Mouse (Mus musculus) adrenal gland, adult (tissue): Measurements from ENCODE around the gene Ube2h.
A peak's percentile ranks its signal among the peaks of the same experiment; 100 is the strongest.

Source experiments
- DNase-seq, 2 experiments: peaks; one replicate each; pipeline ENCODE4 v3.0.0; 2022 to 2023; ENCODE audit warnings: low spot score in 1 of 2; ENCODE audit not compliant: inconsistent age in 2 of 2

The Ube2h gene

GRCm38 (mm10) chr6:30300372-30300771 is 4.0 kb downstream of the Ube2h start:
- DNase-seq = peak; percentile 91 to 97

- peak in 1 of 2 experiments; percentile 29 for DNase-seq
These were observed 4.7 kb downstream of the Ube2h start for GRCm38 (mm10) chr6:30299683-30300082.

- DNase-seq = no peak
These were observed 5.2 kb downstream of the Ube2h start for GRCm38 (mm10) chr6:30299116-30299515.

- no peak for DNase-seq
These were observed 11.8 kb downstream of the Ube2h start for GRCm38 (mm10) chr6:30292579-30292978.

DNA sequence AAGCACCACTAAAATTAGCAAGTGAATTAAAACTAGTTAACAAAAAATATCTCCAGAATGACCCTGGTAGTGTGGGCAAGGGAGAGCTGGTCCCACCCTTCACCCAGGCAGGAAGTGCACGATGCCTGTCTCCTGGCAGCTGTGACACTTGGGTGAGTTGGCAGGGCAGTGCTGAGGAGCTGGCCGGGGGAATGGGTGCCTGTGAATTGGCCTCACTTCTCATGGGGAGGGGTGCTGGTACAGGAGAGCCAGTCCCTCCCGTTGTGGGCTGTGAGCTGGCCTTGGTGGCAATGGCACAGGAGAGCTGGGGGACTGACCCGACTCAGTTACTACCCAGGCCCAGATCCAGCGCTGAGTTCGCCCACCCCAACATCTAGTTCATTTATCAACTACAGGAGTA is 16.4 kb downstream of the Ube2h start:
- peak; percentile 37 to 66 for DNase-seq

DNA sequence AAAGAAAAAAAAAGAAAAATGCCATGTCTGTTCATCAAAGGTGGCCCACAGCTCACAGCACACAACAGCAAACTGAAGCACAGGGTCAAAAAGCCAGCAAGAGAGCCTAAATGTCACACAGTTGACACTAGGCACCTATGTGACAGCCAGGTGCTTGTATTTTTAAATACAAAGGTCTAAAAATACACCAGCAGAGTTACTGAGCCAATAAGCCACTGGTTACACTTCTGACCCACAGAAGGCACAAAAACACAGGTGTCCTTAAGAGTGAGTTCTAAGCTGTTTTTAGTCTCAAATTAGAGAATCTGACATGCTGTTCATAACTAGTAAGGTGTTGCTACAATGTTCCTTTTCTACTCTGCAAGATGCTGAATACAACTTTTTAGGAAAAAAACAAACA is 17.7 kb downstream of the Ube2h start:
- DNase-seq = no peak

- DNase-seq = no peak
These were observed 20.2 kb downstream of the Ube2h start for GRCm38 (mm10) chr6:30284177-30284576.

DNA sequence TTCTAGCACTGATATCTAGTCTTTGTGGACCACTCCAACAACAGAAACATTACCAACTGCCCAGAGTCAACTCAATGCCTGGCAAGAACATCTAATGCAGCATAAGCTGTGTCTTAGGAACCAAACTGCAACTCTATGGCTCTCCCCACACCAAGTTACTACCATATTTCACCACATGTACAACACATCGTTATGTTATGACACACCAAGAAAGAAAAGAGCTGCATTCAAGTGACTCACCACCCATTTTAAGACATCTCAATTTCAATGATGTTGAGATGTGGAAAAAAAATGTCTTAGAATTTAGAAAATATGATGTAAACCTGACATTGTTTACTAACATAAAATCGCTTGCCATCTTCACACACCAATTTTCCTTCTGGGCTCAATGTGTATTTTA is 22.0 kb downstream of the Ube2h start:
- DNase-seq = no peak

DNA sequence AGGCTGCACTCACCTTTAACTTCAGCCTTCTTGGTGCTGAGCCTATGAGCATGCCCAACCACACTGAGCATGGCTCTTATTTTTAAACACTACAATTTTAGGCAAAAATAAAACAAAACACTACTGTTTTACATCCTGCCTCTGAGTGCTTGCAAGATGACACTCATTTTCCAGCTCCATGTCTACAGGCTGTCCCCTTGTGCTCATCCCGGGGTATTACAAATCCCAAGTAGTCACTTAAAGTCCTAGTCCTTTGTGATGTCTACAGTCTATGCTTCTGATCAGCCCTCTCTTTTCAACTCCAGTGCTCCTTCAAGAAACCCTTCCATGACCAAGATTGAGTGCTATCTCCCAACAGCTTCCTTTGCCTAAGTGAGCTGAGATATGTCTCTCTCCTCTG is 26.0 kb downstream of the Ube2h start:
- DNase-seq = no peak

- DNase-seq = no peak
These were observed 27.5 kb downstream of the Ube2h start for GRCm38 (mm10) chr6:30276882-30277281.

DNA sequence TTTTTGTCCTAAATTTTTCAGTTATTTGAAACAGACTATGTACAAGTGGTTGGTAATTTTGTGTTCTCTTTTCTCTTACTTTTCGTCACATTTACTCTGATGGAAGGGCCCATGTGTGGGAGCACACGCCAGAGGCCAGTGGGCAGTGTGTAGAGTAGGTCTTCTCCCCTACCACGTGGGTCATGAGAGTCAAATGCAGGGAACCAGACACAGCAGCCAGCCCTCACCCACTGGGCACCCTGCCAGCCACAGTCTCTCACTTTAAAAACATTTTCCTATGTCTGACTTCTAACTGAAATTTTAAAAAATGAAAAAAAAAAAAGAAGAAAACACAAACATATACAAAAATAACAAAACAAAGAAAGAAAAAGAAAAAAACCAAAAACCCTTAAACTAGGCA is 28.0 kb downstream of the Ube2h start:
- DNase-seq = peak in 1 of 2 experiments; percentile 60

DNA sequence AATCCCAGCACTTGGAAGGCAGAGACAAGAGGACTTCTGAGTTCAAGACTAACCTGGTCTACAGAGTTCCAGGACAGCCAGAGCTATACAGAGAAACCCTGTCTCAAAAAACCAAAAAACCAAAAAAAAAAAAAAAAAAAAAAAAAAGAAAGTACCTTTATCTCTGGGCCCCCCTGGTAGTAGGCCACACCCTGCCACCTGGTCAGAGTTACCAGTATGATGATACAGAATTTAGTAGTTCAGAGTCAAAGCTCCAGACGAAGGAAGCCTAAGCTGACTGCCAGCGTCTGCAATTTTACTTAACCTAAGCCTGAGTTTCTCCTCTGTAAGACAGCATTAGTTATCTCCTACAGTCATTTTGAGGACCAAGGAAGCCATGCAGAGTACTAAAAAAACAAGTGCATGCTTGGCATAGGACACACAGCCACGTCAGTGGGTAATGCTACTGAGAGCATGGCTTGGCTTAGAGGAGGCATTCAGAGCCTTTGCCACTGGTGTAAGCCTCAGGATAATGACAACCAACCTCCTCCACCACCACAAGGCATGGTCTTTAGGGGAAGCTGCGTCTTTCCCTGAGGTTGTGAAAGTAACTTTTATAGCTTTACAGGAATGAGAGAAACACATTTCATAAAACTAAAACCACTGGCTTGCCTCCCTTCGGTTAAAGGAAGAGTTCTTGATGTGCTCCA is 29.0 kb downstream of the Ube2h start:
- no peak for DNase-seq

DNA sequence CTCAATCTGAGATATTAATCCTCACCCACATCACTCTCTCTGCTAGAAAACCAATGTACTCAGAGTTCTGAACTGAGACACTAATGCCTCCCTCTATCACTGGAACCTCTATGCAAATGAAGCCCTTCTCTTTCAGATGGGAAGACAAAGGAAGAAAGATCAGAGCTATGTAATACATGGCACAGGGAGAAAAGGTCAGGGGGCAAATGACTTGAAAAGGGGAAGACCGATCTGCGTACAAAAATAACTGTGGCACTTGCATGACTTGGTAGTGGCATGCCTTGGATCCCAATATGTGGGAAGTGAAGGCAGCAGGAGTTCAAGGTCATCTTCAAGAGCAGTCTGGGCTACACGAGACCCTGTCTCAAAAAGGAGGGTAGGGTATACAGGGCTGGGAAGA is 31.4 kb downstream of the Ube2h start:
- DNase-seq = no peak

- no peak for DNase-seq
These were observed 31.9 kb downstream of the Ube2h start for GRCm38 (mm10) chr6:30272338-30272905.

GRCm38 (mm10) chr6:30269846-30270245 is 34.5 kb downstream of the Ube2h start:
- no peak for DNase-seq

GRCm38 (mm10) chr6:30267486-30267885 is 36.9 kb downstream of the Ube2h start:
- no peak for DNase-seq

DNA sequence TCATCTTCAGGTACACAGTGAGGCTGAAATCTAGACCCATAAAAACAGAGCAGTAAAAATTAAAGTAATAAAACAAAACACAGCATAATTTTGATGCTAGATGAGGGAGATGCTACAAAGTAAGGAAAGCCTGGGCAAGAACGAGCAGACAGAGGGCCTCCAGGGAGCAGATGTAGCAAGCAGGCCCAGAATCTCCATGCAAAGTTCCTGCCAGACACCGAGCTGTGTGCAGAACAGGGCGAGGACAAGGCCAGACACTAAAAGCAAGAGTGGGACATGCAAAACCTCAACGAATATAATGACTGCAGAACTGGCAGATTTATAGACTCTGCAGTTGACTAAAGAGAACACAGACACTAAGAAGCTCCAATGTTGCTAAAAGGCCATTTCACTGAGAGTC is 38.9 kb downstream of the Ube2h start:
- DNase-seq = peak in 1 of 2 experiments; percentile 64

DNA sequence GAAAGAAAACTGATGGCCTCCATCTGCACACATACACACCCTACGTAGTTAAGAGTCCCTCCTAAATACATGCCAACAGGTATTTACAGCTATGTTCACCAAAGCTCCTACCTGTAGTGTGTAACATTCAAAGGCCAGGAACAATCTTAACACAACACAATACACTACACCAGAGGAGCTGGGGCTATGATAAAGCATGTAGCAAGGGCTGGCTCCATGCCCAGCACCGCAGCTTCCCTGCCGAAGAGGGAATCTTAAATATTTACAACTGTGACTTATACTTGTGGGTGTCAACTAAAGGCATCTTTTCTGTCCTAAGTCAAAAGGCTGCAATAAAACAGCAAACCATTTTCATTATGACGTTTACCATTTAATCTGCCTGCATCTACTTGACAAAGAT is 41.3 kb downstream of the Ube2h start:
- peak in 1 of 2 experiments; percentile 69 for DNase-seq

DNA sequence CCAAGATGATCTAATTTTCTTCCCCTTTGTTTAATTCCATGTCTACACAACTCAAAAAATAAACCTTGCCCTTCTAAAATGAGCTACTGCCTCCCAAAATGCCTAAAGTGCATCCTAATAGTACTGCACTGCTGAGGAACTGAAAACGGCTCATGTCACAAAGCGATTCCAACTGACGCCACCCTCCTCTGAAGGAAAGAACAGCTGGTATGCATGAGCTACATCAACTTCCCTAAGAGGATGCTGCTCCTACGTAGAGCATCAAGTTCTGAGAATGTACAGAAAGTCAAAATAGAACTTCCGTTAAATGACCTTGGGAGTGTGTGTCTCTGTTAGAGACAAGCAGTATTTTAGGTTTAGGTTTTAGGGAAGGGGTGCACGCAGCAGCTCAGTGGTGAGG is 45.1 kb downstream of the Ube2h start:
- DNase-seq = no peak

DNA sequence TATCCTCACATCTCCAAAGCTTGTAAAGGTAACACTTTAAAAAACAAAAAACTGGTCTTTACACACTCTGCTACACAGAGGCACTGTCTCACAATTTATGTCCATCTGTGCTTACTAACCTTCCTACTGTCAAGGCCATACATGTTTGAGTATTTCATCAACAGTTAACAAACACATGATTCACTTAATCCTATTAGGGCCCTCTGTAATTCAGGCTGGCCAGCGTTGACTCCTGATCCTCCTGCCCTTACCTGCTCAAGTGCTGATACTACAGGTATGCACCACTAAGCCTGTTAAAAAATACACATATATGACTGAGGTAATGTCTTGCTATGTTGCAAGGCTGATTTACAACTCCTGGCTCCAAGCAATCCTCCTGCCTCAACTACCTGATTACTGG is 46.4 kb downstream of the Ube2h start:
- DNase-seq = peak in 1 of 2 experiments; percentile 63

DNA sequence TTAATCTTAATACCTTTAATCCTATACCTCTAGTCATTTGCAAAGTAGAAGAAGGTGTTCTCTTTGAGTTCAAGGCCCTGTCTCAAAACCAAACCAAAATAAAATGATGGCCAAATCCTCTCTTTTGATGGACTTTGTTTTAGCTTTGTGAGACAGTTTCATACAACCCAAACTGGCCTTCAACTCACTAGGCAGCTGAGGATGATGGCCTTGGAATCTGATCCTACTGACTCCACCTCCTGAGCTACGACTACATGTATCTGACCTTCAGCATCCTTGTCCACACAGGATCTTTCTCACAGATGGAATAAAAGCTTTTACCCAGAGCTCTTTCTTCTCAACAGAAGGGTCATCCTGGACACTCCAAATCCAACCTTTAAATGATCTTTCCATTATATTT is 48.5 kb downstream of the Ube2h start:
- DNase-seq = peak in 1 of 2 experiments; percentile 60

GRCm38 (mm10) chr6:30252271-30253010 is 51.9 kb downstream of the Ube2h start:
- DNase-seq = peak in 1 of 2 experiments; percentile 62
